ENCODE assay signal across 9 mouse cellular contexts in the genomic region with DNA sequence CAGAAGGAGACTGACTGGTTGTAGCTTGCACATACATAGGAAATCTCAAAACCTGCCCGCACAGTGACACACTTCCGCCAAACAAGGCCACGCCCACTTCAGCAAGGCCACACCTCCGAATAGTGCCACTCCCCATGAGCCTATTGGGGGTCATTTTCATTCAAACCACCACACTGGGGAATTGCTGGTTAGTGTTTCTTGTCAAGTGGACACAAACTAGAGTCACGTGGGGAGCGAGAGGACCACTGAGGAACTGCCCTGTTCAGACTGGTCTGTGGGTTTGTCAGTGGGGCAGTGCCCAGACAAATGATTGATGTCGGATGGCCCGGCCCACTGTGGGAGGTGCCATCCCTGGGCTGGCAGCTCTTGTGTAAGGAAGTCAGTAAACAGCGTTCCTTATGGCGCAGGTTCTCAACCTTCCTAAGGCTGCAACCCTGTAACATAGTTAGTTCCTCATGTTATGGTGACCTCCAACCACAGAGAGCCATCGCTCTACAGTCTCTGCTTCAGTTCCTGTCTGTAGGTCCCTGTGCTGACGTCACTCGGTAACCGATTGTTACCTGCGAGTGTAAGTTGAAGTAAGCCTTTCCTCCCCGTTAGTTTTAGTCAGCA. TPM values are rescaled to one million over a fixed set of nuclear protein-coding genes. Genes with fewer than 3 reads are reported as not detected.
A peak's percentile ranks its signal among the peaks of the same experiment; 100 is the strongest.
DNase-seq lines count a peak whose midpoint lies in the region; ATAC-seq and TF ChIP-seq lines count a peak whose summit lies in the region.
"Had no signal": no experiment of that assay in that cellular context is flagged by ENCODE, and none has a peak within 500 bp of the region (broad histone marks: within the 10 kb centered on the region; RNA-seq: fewer than 3 reads in every experiment).

No protein-coding gene starts in this region.

- H3K9me3 ChIP-seq in forebrain, embryonic 11.5 days (ENCODE audit: control insufficient read depth, low read length), result no peaks in the 10 kb centered on the region
- no peaks in the 10 kb centered on the region for H3K9me3 ChIP-seq in limb, embryonic 13.5 days
- no peaks in the 10 kb centered on the region for H3K9me3 ChIP-seq in midbrain, embryonic 14.5 days (ENCODE audit: control insufficient read depth, low read length)
- H3K9me3 ChIP-seq: embryonic facial prominence, embryonic 12.5 days had no signal

- no peak overlapping the region for H3K27ac ChIP-seq in thymus, adult 2 months (ENCODE audit: control insufficient read depth, insufficient read depth, low read length)
- no peak overlapping the region; the same call in 1 of the 2 replicates for H3K27ac ChIP-seq in forebrain, embryonic 11.5 days (ENCODE audit: low read depth, low read length)
- no peak overlapping the region for H3K27ac ChIP-seq in limb, embryonic 13.5 days
- 0 out of 2 replicates have a peak overlapping the region, but pooled peaks have one; percentile 32 for H3K27ac ChIP-seq in midbrain, embryonic 14.5 days (replicated peaks; ENCODE audit: low read depth, low read length)
- H3K27ac ChIP-seq: embryonic facial prominence, embryonic 12.5 days had no signal

- H3K27me3 ChIP-seq in thymus, adult 2 months (ENCODE audit: control insufficient read depth, insufficient read depth, low read length), result no peaks in the 10 kb centered on the region; the same call in 1 of the 2 replicates
- no peaks in the 10 kb centered on the region for H3K27me3 ChIP-seq in forebrain, embryonic 11.5 days (ENCODE audit: control insufficient read depth, insufficient read depth, low read length)
- H3K27me3 ChIP-seq in limb, embryonic 13.5 days, result 0 out of 2 replicates have a peak, but pooled peaks cover 2% of the 10 kb centered on the region
- no peaks in the 10 kb centered on the region for H3K27me3 ChIP-seq in midbrain, embryonic 14.5 days (ENCODE audit: control insufficient read depth, insufficient read depth, low read length)
- H3K27me3 ChIP-seq: embryonic facial prominence, embryonic 12.5 days had no signal

- no peak for TF ChIP-seq POLR2A in thymus, adult 2 months (IDR thresholded peaks at IDR 0.05; ENCODE audit: control insufficient read depth, extremely low read depth, insufficient read depth, low read length, poor library complexity)

- no peak for TF ChIP-seq CTCF in thymus, adult 2 months (IDR thresholded peaks at IDR 0.05; ENCODE audit: borderline replicate concordance, control insufficient read depth, extremely low read depth, insufficient read depth, low read length, poor library complexity)

- H3K4me1 ChIP-seq in thymus, adult 2 months (replicated peaks; ENCODE audit: control insufficient read depth, insufficient read depth, low read length), result peaks cover 18% of the 10 kb centered on the region
- peaks cover 9% of the 10 kb centered on the region; the same call in 1 of the 2 replicates for H3K4me1 ChIP-seq in forebrain, embryonic 11.5 days (replicated peaks; ENCODE audit: control insufficient read depth, insufficient read depth, low read length)
- peaks cover 29% of the 10 kb centered on the region for H3K4me1 ChIP-seq in limb, embryonic 13.5 days
- H3K4me1 ChIP-seq in midbrain, embryonic 14.5 days (ENCODE audit: control insufficient read depth, insufficient read depth, low read length), result peaks cover 11% of the 10 kb centered on the region
- H3K4me1 ChIP-seq: embryonic facial prominence, embryonic 12.5 days had no signal

- ATAC-seq in forebrain, embryonic 11.5 days (replicated peaks; ENCODE audit: low FRiP score), result peak; percentile 40; the same call in 1 of the 2 replicates
- ATAC-seq in limb, embryonic 13.5 days (ENCODE audit: low FRiP score, low read depth), result 0 out of 2 replicates have a peak, but pooled peaks have one; percentile 42
- peak; percentile 49 for ATAC-seq in midbrain, embryonic 14.5 days (ENCODE audit: low FRiP score, low TSS enrichment)
- no peak for ATAC-seq in cerebellum, adult (ENCODE audit: insufficient number of reproducible peaks, low FRiP score, low TSS enrichment)

- H3K9ac ChIP-seq in forebrain, embryonic 11.5 days (ENCODE audit: low read length), result no peak overlapping the region
- H3K9ac ChIP-seq in limb, embryonic 13.5 days, result no peak overlapping the region
- no peak overlapping the region for H3K9ac ChIP-seq in midbrain, embryonic 14.5 days (replicated peaks; ENCODE audit: low read length)
- H3K9ac ChIP-seq: embryonic facial prominence, embryonic 12.5 days had no signal

- H3K4me2 ChIP-seq in forebrain, embryonic 11.5 days (ENCODE audit: low read depth, low read length, severe bottlenecking), result peak overlapping the region; percentile 33; the same call in 1 of the 2 replicates
- peak overlapping the region; percentile 19 for H3K4me2 ChIP-seq in limb, embryonic 13.5 days (replicated peaks)
- peak overlapping the region; percentile 38 for H3K4me2 ChIP-seq in midbrain, embryonic 14.5 days (ENCODE audit: low read length)
- H3K4me2 ChIP-seq: embryonic facial prominence, embryonic 12.5 days had no signal

- H3K4me3 ChIP-seq in thymus, adult 2 months (ENCODE audit: control insufficient read depth, insufficient read depth, low read length), result peak overlapping the region; percentile 7
- no peak overlapping the region for H3K4me3 ChIP-seq in forebrain, embryonic 11.5 days (ENCODE audit: low read depth, low read length)
- no peak overlapping the region for H3K4me3 ChIP-seq in limb, embryonic 13.5 days
- H3K4me3 ChIP-seq in midbrain, embryonic 14.5 days (replicated peaks; ENCODE audit: low read depth, low read length), result no peak overlapping the region
- H3K4me3 ChIP-seq: embryonic facial prominence, embryonic 12.5 days had no signal

- 19% methylated on average over 16 of the region's 16 CpGs for WGBS in thymus, adult 2 months
- WGBS in forebrain, embryonic 11.5 days, result 42% methylated on average over 16 of the region's 16 CpGs
- WGBS in limb, embryonic 13.5 days, result 40% methylated on average over 16 of the region's 16 CpGs
- 44% methylated on average over 16 of the region's 16 CpGs for WGBS in midbrain, embryonic 14.5 days

- no peak for DNase-seq in thymus, adult 2 months
- no peak for DNase-seq in thymus, postnatal 14 days
- no peak for DNase-seq in forebrain, embryonic 11.5 days (ENCODE audit: low spot score)
- peak; percentile 37 for DNase-seq in midbrain, embryonic 14.5 days
- no peak for DNase-seq in ovary, postnatal 10 days (ENCODE audit: low spot score)
- DNase-seq in yolk sac, embryonic 10.5 days (ENCODE audit: low spot score), result no peak

- H3K36me3 ChIP-seq in thymus, adult 2 months (ENCODE audit: control insufficient read depth, insufficient read depth, low read length), result peaks cover 5% of the 10 kb centered on the region
- H3K36me3 ChIP-seq in forebrain, embryonic 11.5 days (ENCODE audit: control insufficient read depth, insufficient read depth, low read length), result peaks cover 14% of the 10 kb centered on the region; the same call in 1 of the 2 replicates
- H3K36me3 ChIP-seq in limb, embryonic 13.5 days, result peaks cover 33% of the 10 kb centered on the region
- H3K36me3 ChIP-seq in midbrain, embryonic 14.5 days (ENCODE audit: control insufficient read depth, insufficient read depth, low read length), result peaks cover 32% of the 10 kb centered on the region

RNA-seq across cellular contexts. Expression of gene Eid3, which starts 33.5 kb away (rescaled TPM):
- 0.37 and 0.46 TPM in 2 replicates for polyA plus RNA-seq in thymus, adult 2 months (2012; rRNA removed)
- 0.89 and 1.0 TPM in 2 replicates for polyA plus RNA-seq in forebrain, embryonic 11.5 days (2014; fragmentation: Nextera tagmentation; extraction: Ambion mirVana)
- 0.49 and 0.51 TPM in 2 replicates for polyA plus RNA-seq in limb, embryonic 13.5 days (2015; fragmentation: Nextera tagmentation; extraction: Ambion mirVana)
- 0.50 and 0.59 TPM in 2 replicates for polyA plus RNA-seq in midbrain, embryonic 14.5 days (2014; fragmentation: Nextera tagmentation; extraction: Ambion mirVana)
